Mouse (Mus musculus) liver, embryonic 12.5 days (tissue): Measurements from ENCODE around the gene Ptpra. TPM values are rescaled to one million over a fixed set of nuclear protein-coding genes. Genes with fewer than 3 reads are reported as not detected.

Experiments used
- ATAC-seq: fragments of 200-750 bp; cut with Nextera tagmentation; 2 replicates; pipeline ENCODE4 v1.8.0; 2017; ENCODE audit warnings: moderate number of reproducible peaks, mild to moderate bottlenecking, moderate library complexity
- H3K27ac ChIP-seq: fragments of 300-500 bp; sonication (generic); 2 replicates; pipeline ENCODE4 v1.5.1; 2016; ENCODE audit warnings: mild to moderate bottlenecking
- H3K27me3 ChIP-seq: fragments of 300-500 bp; sonication (generic); replicated peaks from 2 replicates; pipeline ENCODE4 v1.6.1; 2016; ENCODE audit warnings: mild to moderate bottlenecking, moderate library complexity
- H3K36me3 ChIP-seq: fragments of 300-500 bp; sonication (generic); 2 replicates; pipeline ENCODE4 v1.6.1; 2016; ENCODE audit warnings: mild to moderate bottlenecking, moderate library complexity
- H3K4me1 ChIP-seq: fragments of 300-500 bp; sonication (generic); 2 replicates; pipeline ENCODE4 v1.6.1; 2016
- H3K4me2 ChIP-seq: fragments of 300-500 bp; sonication (generic); 2 replicates; pipeline ENCODE4 v1.6.1; 2016; ENCODE audit warnings: mild to moderate bottlenecking, moderate library complexity
- H3K4me3 ChIP-seq: fragments of 300-500 bp; sonication (generic); 2 replicates; pipeline ENCODE4 v1.5.1; 2016; ENCODE audit warnings: mild to moderate bottlenecking, moderate library complexity
- H3K9ac ChIP-seq: fragments of 300-500 bp; sonication (generic); 2 replicates; pipeline ENCODE4 v1.6.1; 2016; ENCODE audit warnings: mild to moderate bottlenecking, moderate library complexity
- H3K9me3 ChIP-seq: fragments of 300-500 bp; sonication (generic); replicated peaks from 2 replicates; pipeline ENCODE4 v1.6.1; 2016; ENCODE audit warnings: mild to moderate bottlenecking, moderate library complexity
- WGBS: fragments of 180-500 bp; shearing (Covaris S2); methylation state at CpG from one replicate; pipeline ENCODE4 v1.1.7; 2016; ENCODE audit not compliant: insufficient replicate concordance; 5-methylcytosine and 5-hydroxymethylcytosine counted together
- polyA plus RNA-seq: library from polyadenylated mRNA; unstranded; fragments of >200 nt; fragmentation: Nextera tagmentation; extraction: Ambion mirVana; gene quantifications from 2 replicates; pipeline ENCODE4 v1.2.1, GENCODE M21; 2016

Gene Ptpra
- polyA plus RNA-seq, 1 experiment from 2014 or later: 51.3 TPM

DNA sequence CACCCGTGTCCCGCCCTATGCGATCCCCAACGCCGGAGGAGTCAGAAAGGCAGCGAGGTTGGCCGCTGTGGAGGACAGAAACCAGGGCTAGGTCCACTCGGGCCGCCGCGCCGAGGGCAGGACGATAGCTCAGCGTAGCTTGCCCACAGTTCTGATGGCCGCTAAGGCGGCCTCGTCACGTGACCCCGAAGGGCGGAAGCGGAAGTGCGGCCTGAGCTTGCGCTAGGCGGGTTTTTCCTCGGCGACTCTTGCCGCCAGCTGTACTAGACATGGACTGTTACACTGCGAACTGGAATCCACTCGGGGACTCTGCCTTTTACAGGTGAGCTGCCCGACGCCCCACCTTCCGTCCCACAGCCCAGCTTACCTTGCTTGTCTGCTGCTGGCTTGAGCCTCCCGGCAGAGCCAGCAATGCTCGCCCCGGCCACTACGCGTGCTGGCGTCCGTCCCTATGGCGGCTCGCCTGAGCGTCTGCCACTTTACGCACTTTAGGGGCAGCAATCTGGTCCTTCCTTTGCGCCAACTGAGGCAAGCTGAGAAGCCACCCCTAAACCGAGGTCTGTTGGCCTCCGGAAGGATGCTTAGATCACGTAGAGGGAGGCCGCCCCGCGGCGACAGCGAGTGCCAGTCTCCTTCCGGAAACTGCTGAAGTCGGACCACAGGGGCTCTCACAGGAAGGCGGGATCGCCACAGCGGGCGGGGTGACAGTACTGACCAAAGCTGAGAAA lies 25.8 kb upstream of the Ptpra start, which contains the start of the genes Vps16 and Pced1a:
Vps16 (plus strand) TSS at position 214 of the 728 bp plus-strand sequence.
Pced1a (minus strand) TSS at position 576 of the 728 bp plus-strand sequence.
- Histone ChIP-seq H3K36me3 (peaks cover 22% of the 10 kb centered on the region), H3K27me3 (no peaks in the 10 kb centered on the region), H3K4me1 (peaks cover 45% of the 10 kb centered on the region), H3K27ac (peak within 1 kb of the TSS; percentile 78), H3K4me2 (peak within 1 kb of the TSS; percentile 91), H3K4me3 (peak within 1 kb of the TSS; percentile 74), H3K9me3 (no peaks in the 10 kb centered on the region), H3K9ac (peak within 1 kb of the TSS; percentile 78)
- peak; percentile 92 for ATAC-seq
- under 1% methylated on average over 58 of the region's 58 CpGs for WGBS

DNA sequence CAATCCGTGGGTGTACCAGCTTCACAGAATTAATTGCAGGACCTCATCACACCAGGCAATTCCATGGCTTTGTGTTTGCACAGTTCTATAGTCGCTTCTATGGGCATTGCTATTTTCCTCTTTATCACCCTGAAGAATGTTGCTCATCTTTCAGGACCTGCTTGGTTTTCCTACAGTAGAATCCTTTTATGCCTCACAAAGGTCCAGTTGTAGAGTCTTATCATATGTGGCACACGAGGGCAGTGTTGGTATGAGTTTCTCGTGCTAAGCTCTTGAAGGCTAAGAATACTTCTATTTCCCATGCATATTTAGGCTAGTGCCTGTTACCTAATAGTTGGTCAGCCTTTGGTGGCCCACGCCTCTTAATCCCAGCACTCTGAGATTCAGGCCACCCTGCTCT lies 25.0 kb upstream of the Ptpra start:
- Histone ChIP-seq H3K4me3 (peak overlapping the region; percentile 74), H3K9me3 (no peaks in the 10 kb centered on the region), H3K9ac (peak overlapping the region; percentile 78), H3K4me1 (peaks cover 52% of the 10 kb centered on the region), H3K27me3 (no peaks in the 10 kb centered on the region), H3K36me3 (peaks cover 23% of the 10 kb centered on the region), H3K27ac (peak overlapping the region; percentile 78), H3K4me2 (peak overlapping the region; percentile 91)
- 27% methylated on average over 5 of the region's 5 CpGs for WGBS
- no peak for ATAC-seq

DNA sequence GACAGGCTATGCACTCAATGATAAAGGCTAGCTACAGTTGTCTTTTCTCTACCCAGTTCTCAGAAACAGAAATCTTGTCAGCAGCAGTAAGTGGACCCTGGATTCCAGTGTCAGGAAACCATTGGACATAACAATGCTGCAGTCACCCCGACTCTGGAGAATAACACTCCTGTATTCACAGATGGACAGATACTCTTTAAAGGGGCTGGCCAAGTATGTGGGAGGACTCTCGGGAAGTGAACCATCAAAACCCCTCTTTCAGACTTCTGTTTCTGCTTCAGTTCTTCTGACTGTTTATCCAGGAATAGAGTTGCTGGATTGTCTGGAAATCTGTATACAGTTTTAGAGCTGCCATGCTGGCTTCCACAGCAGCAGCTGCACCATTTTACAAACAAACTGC lies 20.2 kb upstream of the Ptpra start:
- Histone ChIP-seq H3K9ac (no peak overlapping the region), H3K9me3 (no peaks in the 10 kb centered on the region), H3K36me3 (peaks cover 27% of the 10 kb centered on the region), H3K4me3 (no peak overlapping the region), H3K4me1 (peaks cover 44% of the 10 kb centered on the region), H3K4me2 (no peak overlapping the region), H3K27me3 (no peaks in the 10 kb centered on the region), H3K27ac (no peak overlapping the region)
- 59% methylated on average over 2 of the region's 2 CpGs for WGBS
- ATAC-seq: no peak

DNA sequence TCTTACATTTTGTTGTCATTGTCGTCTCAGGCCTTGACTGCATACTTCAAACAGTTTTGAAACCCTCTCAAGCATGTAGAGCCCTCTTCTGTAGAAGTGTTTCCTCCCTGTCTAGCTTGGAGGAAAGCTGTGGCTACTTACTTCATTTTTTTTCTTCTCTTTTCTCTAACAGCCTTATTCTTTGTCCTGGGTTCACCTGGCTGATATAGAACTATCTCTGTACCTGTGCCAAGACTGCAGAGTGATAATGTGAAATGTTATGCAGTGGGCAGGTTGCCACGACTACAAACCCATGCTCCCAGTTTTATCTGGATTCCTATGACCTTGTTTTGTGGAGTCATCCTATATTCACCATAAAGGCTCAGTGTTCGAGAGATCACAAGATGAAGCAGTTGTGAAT lies 19.6 kb upstream of the Ptpra start:
- Histone ChIP-seq H3K9ac (no peak overlapping the region), H3K4me1 (peaks cover 38% of the 10 kb centered on the region), H3K36me3 (peaks cover 27% of the 10 kb centered on the region), H3K4me3 (no peak overlapping the region), H3K9me3 (no peaks in the 10 kb centered on the region), H3K4me2 (no peak overlapping the region), H3K27me3 (no peaks in the 10 kb centered on the region), H3K27ac (no peak overlapping the region)
- WGBS: 79% methylated on average over 3 of the region's 3 CpGs
- ATAC-seq: no peak

DNA sequence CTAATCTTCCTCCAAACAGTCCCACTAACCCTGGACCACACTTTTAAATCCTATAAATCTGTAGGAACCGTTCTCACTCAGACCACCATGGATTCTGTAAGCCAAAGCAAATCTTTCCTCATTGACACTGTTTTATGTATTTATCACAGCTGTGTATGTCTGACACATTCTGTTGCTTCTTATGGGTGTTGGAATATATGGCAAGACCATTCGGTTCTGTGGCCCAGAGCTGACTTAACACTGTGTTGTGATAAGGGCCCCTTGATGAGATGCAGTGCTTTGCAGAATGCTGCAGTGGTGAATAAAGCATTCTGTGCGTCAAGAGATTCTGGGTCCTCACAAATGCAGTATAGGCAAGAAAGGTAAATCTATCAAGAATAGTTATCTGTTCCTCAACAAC lies 17.9 kb upstream of the Ptpra start:
- WGBS: 74% methylated on average over 3 of the region's 3 CpGs
- ATAC-seq: no peak

DNA sequence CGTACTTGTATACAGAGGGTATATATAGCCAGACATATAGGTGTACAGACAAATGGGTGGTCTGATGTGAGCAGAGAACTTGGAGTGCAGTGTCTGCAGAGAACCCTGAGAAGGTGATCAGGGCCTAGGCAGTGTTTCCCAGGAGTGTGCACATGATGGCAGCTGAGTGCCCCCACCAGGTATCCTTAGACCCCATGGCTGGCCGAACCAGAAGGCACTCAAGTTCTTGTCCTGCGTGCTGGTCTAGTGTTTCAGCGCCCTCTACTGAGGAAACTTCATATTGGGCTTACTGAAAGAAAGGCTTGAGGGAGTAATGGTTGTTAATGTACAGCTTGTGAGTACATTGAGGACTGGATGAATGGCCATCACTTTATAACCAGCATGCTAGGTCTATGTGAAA lies 16.9 kb upstream of the Ptpra start:
- Histone ChIP-seq H3K4me1 (peaks cover 19% of the 10 kb centered on the region), H3K27me3 (no peaks in the 10 kb centered on the region), H3K9me3 (no peaks in the 10 kb centered on the region), H3K4me3 (no peak overlapping the region), H3K36me3 (peaks cover 38% of the 10 kb centered on the region), H3K9ac (no peak overlapping the region), H3K4me2 (no peak overlapping the region), H3K27ac (no peak overlapping the region)
- 23% methylated on average over 4 of the region's 4 CpGs for WGBS
- ATAC-seq: no peak

More for the DNA sequence above, 17.9 kb upstream of the Ptpra start:
- H3K4me3 ChIP-seq: no peak overlapping the region
- peaks cover 27% of the 10 kb centered on the region for H3K4me1 ChIP-seq
- no peak overlapping the region for H3K27ac ChIP-seq
- no peak overlapping the region for H3K4me2 ChIP-seq
- no peaks in the 10 kb centered on the region for H3K27me3 ChIP-seq
- H3K9ac ChIP-seq: no peak overlapping the region
- H3K36me3 ChIP-seq: peaks cover 32% of the 10 kb centered on the region
- no peaks in the 10 kb centered on the region for H3K9me3 ChIP-seq

DNA sequence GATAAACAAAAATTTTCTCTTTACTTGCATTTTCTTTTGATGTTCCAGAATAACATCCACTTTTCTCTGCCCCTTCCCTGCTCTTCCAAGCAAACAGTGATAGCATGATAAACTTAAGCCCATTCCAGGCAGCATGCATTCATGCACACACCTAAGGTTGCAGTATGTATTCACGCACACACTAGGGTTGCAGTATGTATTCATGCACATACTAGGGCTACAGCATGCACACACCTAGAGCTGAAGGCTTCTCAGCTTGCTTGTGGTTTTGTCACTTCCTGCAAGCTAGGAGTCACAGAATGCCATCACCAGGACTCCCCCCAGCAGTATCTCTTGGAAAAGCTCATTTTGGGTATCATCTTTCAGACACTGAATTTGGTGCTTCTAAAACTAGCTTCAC lies 13.3 kb upstream of the Ptpra start:
- no peak for ATAC-seq
- 85% methylated on average over 1 of the region's 1 CpGs for WGBS
- Histone ChIP-seq H3K9me3 (no peaks in the 10 kb centered on the region), H3K36me3 (peaks cover 59% of the 10 kb centered on the region), H3K4me2 (no peak overlapping the region), H3K27ac (no peak overlapping the region), H3K4me3 (no peak overlapping the region), H3K9ac (no peak overlapping the region), H3K4me1 (peaks cover 25% of the 10 kb centered on the region), H3K27me3 (no peaks in the 10 kb centered on the region)

DNA sequence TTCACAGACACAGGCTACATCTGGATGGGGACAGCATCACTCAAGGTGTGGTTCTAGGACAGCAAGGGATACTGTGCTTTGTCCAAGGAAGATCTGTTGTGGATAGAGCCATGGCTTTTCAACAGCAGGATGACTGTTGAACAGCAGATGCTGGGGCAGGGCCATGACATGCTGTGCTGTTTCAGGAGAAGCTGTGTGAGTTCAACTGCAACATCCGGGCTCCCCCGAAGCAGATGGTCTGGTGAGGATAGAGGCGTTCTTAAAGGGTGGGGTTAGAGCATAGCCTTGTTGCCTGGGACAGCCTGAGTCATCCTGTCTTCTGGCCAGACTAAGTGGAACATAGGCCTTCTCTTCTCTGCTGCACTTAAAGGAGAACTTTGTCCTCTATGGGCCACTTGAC lies 11.2 kb upstream of the Ptpra start:
- Histone ChIP-seq H3K4me2 (no peak overlapping the region), H3K9ac (no peak overlapping the region), H3K36me3 (peaks cover 72% of the 10 kb centered on the region), H3K27me3 (no peaks in the 10 kb centered on the region), H3K9me3 (no peaks in the 10 kb centered on the region), H3K4me1 (peaks cover 36% of the 10 kb centered on the region), H3K4me3 (no peak overlapping the region), H3K27ac (no peak overlapping the region)
- 80% methylated on average over 3 of the region's 3 CpGs for WGBS
- no peak for ATAC-seq

DNA sequence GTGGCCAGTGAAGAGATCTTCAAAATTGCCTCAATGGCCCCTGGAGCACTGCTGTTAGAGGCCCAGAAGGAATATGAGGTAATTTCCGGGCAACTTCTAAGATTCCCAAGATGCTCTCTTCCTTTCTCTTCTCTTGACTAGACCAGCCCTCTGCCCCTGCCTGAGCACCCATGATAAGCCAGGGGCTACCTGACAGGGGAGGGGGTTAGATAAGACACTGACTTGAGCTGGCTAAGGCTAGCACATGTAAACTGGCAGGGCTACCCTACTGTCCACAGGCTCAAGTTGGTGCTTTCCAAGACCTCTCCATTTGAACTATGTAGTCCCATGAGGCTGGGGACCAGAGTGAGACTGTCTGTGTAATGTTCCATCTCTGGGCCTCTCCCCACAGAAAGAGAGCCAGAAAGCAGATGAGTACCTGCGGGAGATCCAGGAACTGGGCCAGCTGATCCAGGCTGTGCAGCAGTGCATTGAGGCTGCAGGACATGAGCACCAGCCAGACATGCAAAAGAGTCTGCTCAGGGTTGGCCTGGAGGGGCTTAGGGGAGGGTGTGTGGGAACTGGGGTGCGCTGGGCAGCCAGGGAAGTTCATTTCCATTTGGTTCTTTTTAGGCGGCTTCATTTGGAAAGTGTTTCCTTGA lies 10.1 kb upstream of the Ptpra start:
- Histone ChIP-seq H3K27me3 (no peaks in the 10 kb centered on the region), H3K4me2 (no peak overlapping the region), H3K36me3 (peaks cover 79% of the 10 kb centered on the region), H3K4me3 (no peak overlapping the region), H3K27ac (no peak overlapping the region), H3K4me1 (peaks cover 36% of the 10 kb centered on the region), H3K9ac (peak overlapping the region; percentile 7; the same call in 1 of the 2 replicates), H3K9me3 (no peaks in the 10 kb centered on the region)
- peak; percentile 54 for ATAC-seq
- 73% methylated on average over 4 of the region's 4 CpGs for WGBS

DNA sequence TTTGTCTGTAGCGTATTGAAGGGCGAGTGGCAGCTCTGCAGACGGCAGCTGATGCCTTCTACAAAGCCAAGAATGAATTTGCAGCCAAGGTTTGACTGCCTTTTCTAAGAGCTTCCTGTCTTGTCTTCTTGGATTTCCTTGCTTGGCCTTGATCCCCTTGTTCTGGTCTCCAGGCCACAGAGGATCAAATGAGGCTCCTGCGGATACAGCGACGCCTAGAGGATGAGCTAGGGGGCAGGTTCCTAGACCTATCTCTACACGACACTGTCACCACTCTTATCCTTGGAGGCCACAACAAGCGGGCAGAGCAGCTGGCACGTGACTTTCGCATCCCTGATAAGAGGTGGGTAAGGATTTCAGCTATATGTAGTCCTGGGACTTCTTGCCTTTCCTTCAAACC lies 7.9 kb upstream of the Ptpra start:
- 63% methylated on average over 10 of the region's 10 CpGs for WGBS
- H3K4me1 ChIP-seq: peaks cover 36% of the 10 kb centered on the region
- H3K9ac ChIP-seq: no peak overlapping the region
- H3K36me3 ChIP-seq: peaks cover 74% of the 10 kb centered on the region
- H3K4me3 ChIP-seq: no peak overlapping the region
- no peaks in the 10 kb centered on the region for H3K27me3 ChIP-seq
- H3K9me3 ChIP-seq: no peaks in the 10 kb centered on the region
- peak; percentile 80 for ATAC-seq
- 0 out of 2 replicates have a peak overlapping the region, but pooled peaks have one; percentile 4 for H3K27ac ChIP-seq
- no peak overlapping the region; the same call in 1 of the 2 replicates for H3K4me2 ChIP-seq

DNA sequence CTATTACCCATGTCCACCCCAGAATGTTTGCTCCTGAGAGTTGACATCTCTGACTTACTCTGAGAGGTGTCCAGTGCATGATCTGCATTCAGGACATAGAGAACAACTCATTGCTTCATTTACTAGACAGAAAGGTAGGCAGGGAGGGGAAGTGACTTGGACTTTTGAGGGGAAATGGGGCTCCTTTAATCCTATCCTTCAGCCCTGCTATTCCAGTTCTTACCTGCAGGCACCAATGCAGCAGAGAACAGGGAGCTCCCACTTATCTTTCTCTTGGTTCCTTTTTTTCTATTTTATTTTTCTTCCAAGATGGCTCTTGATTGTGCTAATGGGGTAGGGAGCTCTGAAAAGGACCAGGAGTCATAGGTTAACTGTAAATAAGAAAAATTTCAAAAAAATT lies 1.6 kb upstream of the Ptpra start:
- 0 out of 2 replicates have a peak, but pooled peaks cover 7% of the 10 kb centered on the region for H3K27me3 ChIP-seq
- no peak for ATAC-seq
- H3K4me3 ChIP-seq: no peak overlapping the region
- no peak overlapping the region for H3K4me2 ChIP-seq
- H3K9me3 ChIP-seq: no peaks in the 10 kb centered on the region
- peaks cover 39% of the 10 kb centered on the region for H3K4me1 ChIP-seq
- no peak overlapping the region for H3K27ac ChIP-seq
- H3K36me3 ChIP-seq: peaks cover 11% of the 10 kb centered on the region
- H3K9ac ChIP-seq: no peak overlapping the region

DNA sequence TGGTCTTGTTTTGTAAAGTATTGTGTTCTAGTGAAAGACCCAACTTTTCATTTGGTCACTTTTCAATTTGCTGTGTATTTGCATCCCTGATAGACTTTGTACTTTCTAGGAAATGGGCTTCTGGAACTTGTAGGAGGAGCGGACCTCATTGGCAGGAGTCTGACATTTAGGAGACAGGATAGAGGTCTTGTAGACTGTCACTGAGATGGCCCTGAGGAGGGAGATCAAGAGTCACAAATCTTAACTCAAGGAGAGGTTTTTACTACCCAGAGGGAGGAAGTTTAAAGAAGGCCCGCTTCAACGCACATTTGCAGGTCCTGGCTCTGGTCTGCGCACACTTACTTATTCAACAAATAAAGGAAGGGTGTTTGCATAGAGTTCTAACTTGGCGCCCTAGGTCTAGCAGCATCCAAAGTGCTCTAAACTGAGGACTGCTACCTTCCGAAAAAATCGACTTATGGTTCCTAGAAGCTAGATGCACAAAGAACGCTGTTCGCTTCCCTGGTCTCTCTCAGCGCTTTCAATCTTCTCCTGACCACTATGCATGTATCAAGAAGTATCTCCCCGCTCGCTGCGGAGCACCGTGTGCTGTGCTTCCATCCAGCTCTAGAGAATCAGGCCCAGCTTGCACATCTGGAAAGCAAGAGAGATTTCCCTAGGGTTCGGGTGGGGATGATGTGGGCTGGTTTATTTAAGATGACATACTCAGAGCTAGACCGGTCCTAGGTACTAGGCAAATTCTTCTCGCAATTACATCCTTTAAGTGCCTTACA lies 871 bp upstream of the Ptpra start:
- no peak for ATAC-seq
- 0 out of 2 replicates have a peak, but pooled peaks cover 7% of the 10 kb centered on the region for H3K27me3 ChIP-seq
- 7% methylated on average over 17 of the region's 17 CpGs for WGBS
- peaks cover 44% of the 10 kb centered on the region for H3K4me1 ChIP-seq
- H3K9ac ChIP-seq: peak overlapping the region; percentile 90
- H3K4me2 ChIP-seq: peak overlapping the region; percentile 95
- H3K4me3 ChIP-seq: peak overlapping the region; percentile 85
- H3K9me3 ChIP-seq: no peaks in the 10 kb centered on the region
- no peak overlapping the region for H3K27ac ChIP-seq
- H3K36me3 ChIP-seq: peaks cover 4% of the 10 kb centered on the region
